30 mouse cellular contexts compared by ENCODE assay signal in the genomic region with DNA sequence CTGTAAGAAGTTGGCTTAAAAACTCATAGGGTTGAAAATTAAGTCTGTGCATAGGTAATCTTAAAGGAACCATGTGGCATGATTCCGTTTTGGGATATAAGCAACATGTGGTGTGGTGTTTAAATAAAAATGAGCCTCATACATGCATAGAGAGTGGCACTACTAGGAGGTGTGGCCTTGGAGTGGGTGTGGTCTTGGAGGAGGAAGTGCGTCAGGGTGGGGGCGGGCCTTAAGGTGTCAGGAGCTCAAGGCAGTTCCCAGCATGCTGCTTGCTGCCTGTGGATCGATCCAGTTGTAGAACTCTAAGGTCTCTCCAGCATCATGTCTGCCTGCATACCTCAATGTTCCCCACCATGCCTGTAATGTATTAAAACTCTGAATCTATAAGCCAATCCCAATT.
DNase-seq lines count a peak whose midpoint lies in the region; ATAC-seq and TF ChIP-seq lines count a peak whose summit lies in the region.
"Had no signal": no experiment of that assay in that cellular context is flagged by ENCODE, and none has a peak within 500 bp of the region (broad histone marks: within the 10 kb centered on the region; RNA-seq: fewer than 3 reads in every experiment).

No protein-coding gene starts in this region.

- H3K9me3 ChIP-seq in CH12.LX (replicated peaks; ENCODE audit: low read length): no peaks in the 10 kb centered on the region
- H3K9me3 ChIP-seq in liver, embryonic 14.5 days (ENCODE audit: control insufficient read depth, low read length): no peaks in the 10 kb centered on the region
- H3K9me3 ChIP-seq in hindbrain, embryonic 14.5 days (ENCODE audit: control insufficient read depth, low read length): no peaks in the 10 kb centered on the region
- H3K9me3 ChIP-seq: forebrain, embryonic 12.5 days; heart, embryonic 13.5 days; hindbrain, embryonic 12.5 days; limb, embryonic 12.5 days; liver, embryonic 13.5 days; midbrain, embryonic 15.5 days; neural tube, embryonic 12.5 days had no signal

- dilution Hi-C loops in CH12.LX (cut with MboI; ENCODE audit: extremely low pct_ligation_motif_present, extremely low pct_unique_long_range_greater_than_20kb, low sequenced_read_pairs): no loop called here

- in situ Hi-C loops in CH12.LX (cut with MboI; ENCODE audit: low pct_ligation_motif_present, low pct_unique_long_range_greater_than_20kb, low sequenced_read_pairs): no loop called here

- no peaks in the 10 kb centered on the region for H3K27me3 ChIP-seq in CH12.LX (replicated peaks)
- no peaks in the 10 kb centered on the region for H3K27me3 ChIP-seq in liver, embryonic 14.5 days (ENCODE audit: control insufficient read depth, insufficient read depth, low read length)
- H3K27me3 ChIP-seq in hindbrain, embryonic 14.5 days (ENCODE audit: control insufficient read depth, insufficient read depth, low read length): no peaks in the 10 kb centered on the region
- H3K27me3 ChIP-seq: forebrain, embryonic 12.5 days; heart, embryonic 13.5 days; hindbrain, embryonic 12.5 days; limb, embryonic 12.5 days; liver, embryonic 13.5 days; midbrain, embryonic 15.5 days; neural tube, embryonic 12.5 days had no signal

- H3K36me3 ChIP-seq in CH12.LX (replicated peaks in 1 of 2; ENCODE audit: control insufficient read depth in 1 of 2, insufficient read depth in 1 of 2, low read length in 1 of 2): no peaks in the 10 kb centered on the region
- H3K36me3 ChIP-seq in liver, embryonic 14.5 days (replicated peaks; ENCODE audit: control insufficient read depth, insufficient read depth, low read depth): no peaks in the 10 kb centered on the region
- no peaks in the 10 kb centered on the region for H3K36me3 ChIP-seq in hindbrain, embryonic 14.5 days (replicated peaks; ENCODE audit: control insufficient read depth, insufficient read depth)
- H3K36me3 ChIP-seq: forebrain, embryonic 12.5 days; heart, embryonic 13.5 days; hindbrain, embryonic 12.5 days; limb, embryonic 12.5 days; liver, embryonic 13.5 days; midbrain, embryonic 15.5 days; neural tube, embryonic 12.5 days had no signal

- no peak overlapping the region for H3K9ac ChIP-seq in CH12.LX (ENCODE audit: insufficient read depth, low read depth)
- H3K9ac ChIP-seq in liver, embryonic 14.5 days (replicated peaks): no peak overlapping the region
- H3K9ac ChIP-seq in hindbrain, embryonic 14.5 days: no peak overlapping the region
- H3K9ac ChIP-seq: forebrain, embryonic 12.5 days; forebrain, postnatal 0 days; heart, embryonic 13.5 days; hindbrain, embryonic 12.5 days; limb, embryonic 12.5 days; liver, embryonic 13.5 days; lung, embryonic 14.5 days; midbrain, embryonic 15.5 days; neural tube, embryonic 12.5 days had no signal

- H3K4me1 ChIP-seq in CH12.LX (ENCODE audit: control insufficient read depth in 1 of 2, insufficient read depth in 2 of 2): peaks cover 0 to 6% of the 10 kb centered on the region in 2 experiments; a peak in 2 of 4 replicates
- H3K4me1 ChIP-seq in liver, embryonic 14.5 days (replicated peaks; ENCODE audit: control insufficient read depth in 2 of 2, insufficient read depth in 2 of 2, low read length in 1 of 2): peaks cover 18 to 23% of the 10 kb centered on the region in 2 experiments
- no peaks in the 10 kb centered on the region for H3K4me1 ChIP-seq in hindbrain, embryonic 14.5 days (replicated peaks; ENCODE audit: control insufficient read depth, insufficient read depth, low read length)
- H3K4me1 ChIP-seq: forebrain, embryonic 12.5 days; hindbrain, embryonic 12.5 days; limb, embryonic 12.5 days; midbrain, embryonic 15.5 days; neural tube, embryonic 12.5 days had no signal

- no peak overlapping the region for H3K4me2 ChIP-seq in CH12.LX (ENCODE audit: insufficient read depth, low read depth, poor library complexity, severe bottlenecking)
- no peak overlapping the region for H3K4me2 ChIP-seq in liver, embryonic 14.5 days (ENCODE audit: low read depth)
- no peak overlapping the region for H3K4me2 ChIP-seq in hindbrain, embryonic 14.5 days (replicated peaks)
- H3K4me2 ChIP-seq: forebrain, embryonic 12.5 days; heart, embryonic 13.5 days; hindbrain, embryonic 12.5 days; limb, embryonic 12.5 days; liver, embryonic 13.5 days; lung, embryonic 14.5 days; midbrain, embryonic 15.5 days; neural tube, embryonic 12.5 days had no signal

- 68% methylated on average over 4 of the region's 4 CpGs for WGBS in liver, embryonic 14.5 days (ENCODE audit: insufficient replicate concordance)
- WGBS in hindbrain, embryonic 14.5 days: 96% methylated on average over 4 of the region's 4 CpGs

- TF ChIP-seq EP300 in CH12.LX (IDR thresholded peaks at IDR 0.05; ENCODE audit: low read length): no peak
- no peak for TF ChIP-seq EP300 in liver, embryonic 14.5 days (IDR thresholded peaks at IDR 0.05; ENCODE audit: low read depth)

- no peak for TF ChIP-seq POLR2A in CH12.LX (IDR thresholded peaks at IDR 0.05; ENCODE audit: low read depth, low read length)

- H3K4me3 ChIP-seq in CH12.LX (replicated peaks in 1 of 3; ENCODE audit: low read depth in 2 of 3, low read length in 2 of 3, poor library complexity in 1 of 3): no peak overlapping the region
- no peak overlapping the region for H3K4me3 ChIP-seq in liver, embryonic 14.5 days (ENCODE audit: insufficient read depth in 1 of 2, low read depth in 2 of 2, low read length in 2 of 2)
- H3K4me3 ChIP-seq in hindbrain, embryonic 14.5 days (replicated peaks; ENCODE audit: low read length): no peak overlapping the region
- H3K4me3 ChIP-seq: forebrain, embryonic 12.5 days; heart, embryonic 13.5 days; hindbrain, embryonic 12.5 days; left cerebral cortex, adult 2 months; limb, embryonic 12.5 days; liver, embryonic 13.5 days; midbrain, embryonic 15.5 days; neural tube, embryonic 12.5 days had no signal

- H3K79me2 ChIP-seq in CH12.LX (replicated peaks; ENCODE audit: control insufficient read depth, extremely low read depth, insufficient read depth, poor library complexity, severe bottlenecking): no peaks in the 10 kb centered on the region

- no peak for TF ChIP-seq RAD21 in CH12.LX (IDR thresholded peaks at IDR 0.05; ENCODE audit: low read depth, low read length)

- DNase-seq in 416B (ENCODE audit: low read depth) (peak; percentile 59), CH12.LX (ENCODE audit: extremely low read depth) (peak; percentile 17), WW6 (ENCODE audit: low read depth, low spot score) (peak; percentile 9)
- no peak for DNase-seq in liver, embryonic 14.5 days (ENCODE audit: low read depth in 3 of 3, low spot score in 3 of 3)
- DNase-seq in spleen, adult 18-20 months: no peak
- DNase-seq in hindbrain, embryonic 14.5 days (ENCODE audit: low spot score): no peak
- no peak for DNase-seq in lung, postnatal 36 days
- DNase-seq: adrenal gland, postnatal 25 days; cerebellum, adult 2 months; cerebellum, postnatal 14 days; forebrain, postnatal 0 days; gastrocnemius, postnatal 10 days; heart, postnatal 10 days; kidney, adult 8-10 months; kidney, postnatal 10 days; layer of hippocampus, adult 9-11 months; liver, embryonic 13.5 days; lung, embryonic 14.5 days; lung, postnatal 14 days; right cerebral cortex, postnatal 4 days; thymus, adult 2 months; thymus, postnatal 4 days had no signal

- no peak for TF ChIP-seq CTCF in CH12.LX (conservative IDR thresholded peaks at IDR 0.05 in 1 of 2, IDR thresholded peaks at IDR 0.05 in 1 of 2; ENCODE audit: low read depth in 2 of 2, low read length in 2 of 2)
- no peak for TF ChIP-seq CTCF in liver, embryonic 14.5 days (IDR thresholded peaks at IDR 0.05; ENCODE audit: low read depth)

- ATAC-seq in liver, embryonic 14.5 days (ENCODE audit: insufficient read depth): 0 out of 2 replicates have a peak, but pooled peaks have one; percentile 40
- ATAC-seq in hindbrain, embryonic 14.5 days (ENCODE audit: low FRiP score): no peak
- ATAC-seq: forebrain, postnatal 0 days; intestine, embryonic 16.5 days; midbrain, embryonic 15.5 days had no signal

- H3K27ac ChIP-seq in CH12.LX (ENCODE audit: insufficient read depth, low read depth): no peak overlapping the region
- no peak overlapping the region for H3K27ac ChIP-seq in liver, embryonic 14.5 days
- H3K27ac ChIP-seq in hindbrain, embryonic 14.5 days: no peak overlapping the region
- H3K27ac ChIP-seq: forebrain, embryonic 12.5 days; heart, embryonic 13.5 days; hindbrain, embryonic 12.5 days; left cerebral cortex, adult 2 months; limb, embryonic 12.5 days; midbrain, embryonic 15.5 days; neural tube, embryonic 12.5 days had no signal

TF ChIP-seq in CH12.LX, 34 proteins besides CTCF, POLR2A, EP300 and RAD21:
- TF ChIP-seq ETS1 (conservative IDR thresholded peaks at IDR 0.05; ENCODE audit: low read depth, low read length): no peak
- no peak for TF ChIP-seq MAZ (IDR thresholded peaks at IDR 0.05; ENCODE audit: low read depth, low read length)
- TF ChIP-seq TBP (conservative IDR thresholded peaks at IDR 0.05; ENCODE audit: low read depth, low read length): no peak
- TF ChIP-seq ZNF384 (IDR thresholded peaks at IDR 0.05; ENCODE audit: low read depth, low read length): no peak
- no peak for TF ChIP-seq USF1 (IDR thresholded peaks at IDR 0.05; ENCODE audit: low read depth, low read length)
- TF ChIP-seq POLR2AphosphoS2 (IDR thresholded peaks at IDR 0.05; ENCODE audit: low read depth, low read length): no peak
- no peak for TF ChIP-seq NELFE (IDR thresholded peaks at IDR 0.05; ENCODE audit: low read depth, low read length)
- TF ChIP-seq UBTF (IDR thresholded peaks at IDR 0.05; ENCODE audit: low read depth, low read length): no peak
- no peak for TF ChIP-seq ZKSCAN1 (IDR thresholded peaks at IDR 0.05; ENCODE audit: borderline replicate concordance, low read depth, low read length)
- no peak for TF ChIP-seq PAX5 (IDR thresholded peaks at IDR 0.05; ENCODE audit: low read length)
- TF ChIP-seq NRF1 (IDR thresholded peaks at IDR 0.05; ENCODE audit: low read depth, low read length): no peak
- TF ChIP-seq MYC (IDR thresholded peaks at IDR 0.05; ENCODE audit: low read depth, low read length): no peak
- no peak for TF ChIP-seq E2F4 (IDR thresholded peaks at IDR 0.05; ENCODE audit: insufficient replicate concordance, low read depth, low read length)
- no peak for TF ChIP-seq IRF4 (IDR thresholded peaks at IDR 0.05; ENCODE audit: low read depth, low read length)
- no peak for TF ChIP-seq ELF1 (IDR thresholded peaks at IDR 0.05; ENCODE audit: low read depth, low read length)

Comparison
In these comparisons a context has a peak if more than half of its experiments do, and no peak if none do; other contexts are left out.
1. DNase-seq: peak in 416B (single experiment), CH12.LX (single experiment) and WW6 (single experiment); none in liver, embryonic 14.5 days (0 of 3), spleen, adult 18-20 months (0 of 2), hindbrain, embryonic 14.5 days (single experiment) and lung, postnatal 36 days (single experiment).